Mouse (Mus musculus) cerebellum, adult 2 months (tissue): ENCODE data around the gene Khsrp. TPM values are rescaled to one million over a fixed set of nuclear protein-coding genes. Genes with fewer than 3 reads are reported as not detected.

Experiments used
- DNase-seq, 2 experiments: peaks; one replicate each; pipeline ENCODE4 v3.0.0; 2021
- H3K27ac ChIP-seq: fragments of 200-500 bp; 2 replicates; pipeline ENCODE4 v1.5.1; 2012; ENCODE audit warnings: low read length, control low read depth, inconsistent platforms; ENCODE audit not compliant: insufficient read depth
- H3K27me3 ChIP-seq: fragments of 200-500 bp; 2 replicates; pipeline ENCODE4 v1.6.1; 2012; ENCODE audit warnings: inconsistent platforms, mild to moderate bottlenecking, low read length, moderate library complexity; ENCODE audit not compliant: control insufficient read depth, insufficient read depth
- H3K4me1 ChIP-seq: fragments of 200-500 bp; 2 replicates; pipeline ENCODE4 v1.6.1; 2011; ENCODE audit warnings: low read length; ENCODE audit not compliant: control insufficient read depth, insufficient read depth
- H3K4me3 ChIP-seq: fragments of 200-500 bp; replicated peaks from 2 replicates; pipeline ENCODE3; 2011; ENCODE audit warnings: mild to moderate bottlenecking, low read depth, low read length, control low read depth; ENCODE audit not compliant: insufficient read depth
- CTCF ChIP-seq: fragments of 200-500 bp; IDR thresholded peaks from 2 replicates; pipeline ENCODE4 v1.5.1; 2011; ENCODE audit warnings: low read depth, mild to moderate bottlenecking, control low read depth, low read length, moderate library complexity, borderline replicate concordance; ENCODE audit not compliant: insufficient read depth
- POLR2A ChIP-seq: fragments of 200-500 bp; IDR thresholded peaks from 2 replicates; pipeline ENCODE4 v1.6.1; 2011; ENCODE audit warnings: low read length, control low read depth, borderline replicate concordance; ENCODE audit not compliant: insufficient read depth
- WGBS: fragments of 180-500 bp; shearing (Covaris S2); methylation state at CpG from one replicate; pipeline ENCODE4 v1.1.7; 2018; 5-methylcytosine and 5-hydroxymethylcytosine counted together
- polyA plus RNA-seq: library from polyadenylated mRNA; depleted of rRNA; stranded (reverse); fragments of >200 nt; gene quantifications from 2 replicates; pipeline ENCODE4 v1.2.3, GENCODE M21; 2012; rRNA removed

Khsrp gene
- polyA plus RNA-seq, 1 experiment: 67.7 TPM

DNA sequence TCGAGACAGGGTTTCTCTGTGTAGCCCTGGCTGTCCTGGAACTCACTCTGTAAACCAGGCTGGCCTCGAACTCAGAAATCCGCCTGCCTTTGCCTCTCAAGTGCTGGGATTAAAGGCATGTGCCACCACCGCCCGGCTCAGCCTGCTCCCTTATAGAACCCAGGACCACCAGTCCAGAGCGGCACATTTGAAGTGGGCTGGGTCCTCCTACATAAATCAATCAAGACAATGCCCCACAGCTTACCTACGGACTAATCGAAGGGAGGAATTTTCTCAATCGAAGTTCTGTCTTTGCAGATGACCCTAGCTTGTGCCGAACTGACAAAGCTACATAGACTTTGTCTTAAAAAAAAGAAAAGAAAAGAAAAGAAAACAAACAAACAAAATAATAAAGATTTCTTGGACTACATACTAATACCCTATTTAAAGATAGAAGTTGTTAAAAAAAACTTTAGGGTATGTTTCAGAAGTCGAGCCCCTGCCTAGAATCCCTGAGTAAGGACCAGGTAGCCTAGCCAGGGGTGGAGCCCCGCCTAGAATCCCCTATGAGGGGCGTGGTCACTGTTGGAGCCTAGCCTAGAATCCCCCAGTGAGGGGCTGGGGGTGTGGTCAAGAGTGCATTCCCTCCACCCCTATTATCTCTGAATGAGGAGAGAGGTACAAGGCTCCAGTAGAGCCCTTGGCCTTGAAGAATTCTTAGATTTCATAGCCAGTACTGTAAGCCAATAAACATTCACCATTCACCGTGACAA is 57.2 kb downstream of the Khsrp start:
- Histone ChIP-seq H3K27ac (no peak overlapping the region), H3K4me3 (no peak overlapping the region), H3K27me3 (no peaks in the 10 kb centered on the region), H3K4me1 (no peaks in the 10 kb centered on the region)
- WGBS: 68% methylated on average over 14 of the region's 14 CpGs
- no peak for DNase-seq
- TF ChIP-seq POLR2A (no peak), CTCF (no peak)

Other genes with a start within 250 kb of the Khsrp start
- 3.1 and 3.6 TPM in 2 replicates for gene Rfx2, start 200.5 kb downstream of the Khsrp start, polyA plus RNA-seq
- gene Acsbg2, start 157.1 kb downstream of the Khsrp start, polyA plus RNA-seq: 0.03 TPM in 2 replicates
- gene 1700061G19Rik, start 156.0 kb downstream of the Khsrp start, polyA plus RNA-seq: 0.03 TPM in 1 of 2 replicates, not detected in the other
- gene Mllt1, start 96.1 kb downstream of the Khsrp start, polyA plus RNA-seq: 45.7 and 47.9 TPM in 2 replicates
- gene Acer1, start 49.4 kb downstream of the Khsrp start, polyA plus RNA-seq: not detected in 2 replicates
- gene Clpp, start 41.2 kb downstream of the Khsrp start, polyA plus RNA-seq: 167 and 175 TPM in 2 replicates
- gene Alkbh7, start 34.2 kb downstream of the Khsrp start, polyA plus RNA-seq: 56.7 and 70.4 TPM in 2 replicates
- 0.41 TPM in 1 of 2 replicates, not detected in the other for gene Pspn, start 31.5 kb downstream of the Khsrp start, polyA plus RNA-seq
- 81.0 and 85.3 TPM in 2 replicates for gene Gtf2f1, start 20.2 kb downstream of the Khsrp start, polyA plus RNA-seq
- gene Gm17949, start 20.1 kb downstream of the Khsrp start, polyA plus RNA-seq: 0.10 and 0.34 TPM in 2 replicates
- 0.17 and 0.29 TPM in 2 replicates for gene Slc25a41, start 10.1 kb upstream of the Khsrp start, polyA plus RNA-seq
- gene Crb3, start 27.6 kb upstream of the Khsrp start, polyA plus RNA-seq: 2.8 and 3.3 TPM in 2 replicates
- gene Slc25a23, start 28.3 kb upstream of the Khsrp start, polyA plus RNA-seq: 178 and 211 TPM in 2 replicates
- 1.1 and 2.1 TPM in 2 replicates for gene Dennd1c, start 47.0 kb upstream of the Khsrp start, polyA plus RNA-seq
- 1,121 and 1,177 TPM in 2 replicates for gene Tubb4a, start 56.3 kb upstream of the Khsrp start, polyA plus RNA-seq
- gene Tnfsf9, start 73.8 kb upstream of the Khsrp start, polyA plus RNA-seq: 5.8 and 7.7 TPM in 2 replicates
- 11.7 and 12.5 TPM in 2 replicates for gene Cd70, start 118.3 kb upstream of the Khsrp start, polyA plus RNA-seq
- not detected in 2 replicates for gene Tnfsf14, start 162.7 kb upstream of the Khsrp start, polyA plus RNA-seq
- gene C3, start 196.6 kb upstream of the Khsrp start, polyA plus RNA-seq: 1.1 and 1.3 TPM in 2 replicates
- gene Gpr108, start 216.9 kb upstream of the Khsrp start, polyA plus RNA-seq: 44.0 and 46.9 TPM in 2 replicates
- gene Trip10, start 217.9 kb upstream of the Khsrp start, polyA plus RNA-seq: 8.5 and 10.1 TPM in 2 replicates
- gene Vav1, start 247.6 kb upstream of the Khsrp start, polyA plus RNA-seq: 1.2 and 1.5 TPM in 2 replicates